Mouse (Mus musculus) kidney, embryonic 15.5 days (tissue): ENCODE measurements around the gene Ssxb6. TPM values are rescaled to one million over a fixed set of nuclear protein-coding genes. Genes with fewer than 3 reads are reported as not detected.
"Not testable (repeated sequence)": the region's sequence is repeated elsewhere in the genome, so short reads cannot be mapped to it uniquely, and the experiment has no call there.

Experiments
- ATAC-seq: fragments of 200-750 bp; cut with Nextera tagmentation; replicated peaks from 2 replicates; pipeline ENCODE4 v1.8.0; 2017; ENCODE audit warnings: moderate TSS enrichment; ENCODE audit not compliant: low FRiP score
- H3K27ac ChIP-seq: fragments of 300-500 bp; sonication (generic); 2 replicates; pipeline ENCODE4 v1.5.1; 2015; ENCODE audit warnings: mild to moderate bottlenecking, inconsistent platforms
- H3K27me3 ChIP-seq: fragments of 300-500 bp; sonication (generic); 2 replicates; pipeline ENCODE4 v1.6.1; 2015; ENCODE audit warnings: inconsistent platforms
- H3K36me3 ChIP-seq: fragments of 300-500 bp; sonication (generic); 2 replicates; pipeline ENCODE4 v1.6.1; 2015; ENCODE audit warnings: inconsistent platforms
- H3K4me1 ChIP-seq: fragments of 300-500 bp; sonication (generic); 2 replicates; pipeline ENCODE4 v1.6.1; 2015; ENCODE audit warnings: inconsistent platforms
- H3K4me2 ChIP-seq: fragments of 300-500 bp; sonication (generic); 2 replicates; pipeline ENCODE4 v1.6.1; 2015; ENCODE audit warnings: moderate library complexity, mild to moderate bottlenecking, inconsistent platforms
- H3K4me3 ChIP-seq: fragments of 300-500 bp; sonication (generic); replicated peaks from 2 replicates; pipeline ENCODE4 v1.5.1; 2015; ENCODE audit warnings: mild to moderate bottlenecking, inconsistent platforms
- H3K9ac ChIP-seq: fragments of 300-500 bp; sonication (generic); 2 replicates; pipeline ENCODE4 v1.6.1; 2015; ENCODE audit warnings: mild to moderate bottlenecking, inconsistent platforms
- H3K9me3 ChIP-seq: fragments of 300-500 bp; sonication (generic); replicated peaks from 2 replicates; pipeline ENCODE4 v1.6.1; 2016; ENCODE audit warnings: inconsistent platforms
- WGBS: fragments of 180-500 bp; shearing (Covaris S2); methylation state at CpG from one replicate; pipeline ENCODE4 v1.1.7; 2015; ENCODE audit warnings: mixed read lengths; 5-methylcytosine and 5-hydroxymethylcytosine counted together
- polyA plus RNA-seq: library from polyadenylated mRNA; unstranded; fragments of >200 nt; fragmentation: Nextera tagmentation; extraction: Ambion mirVana; gene quantifications from 2 replicates; pipeline ENCODE4 v1.2.1, GENCODE M21; 2015

Ssxb6 gene
- polyA plus RNA-seq, result not detected in 2 replicates

GRCm38 (mm10) chrX:8548155-8548554 is at the start of gene Ssxb6:
Gene Ssxb6, minus strand, starts transcription at chrX:8548255.
- H3K4me1 ChIP-seq, result not testable (repeated sequence)

DNA sequence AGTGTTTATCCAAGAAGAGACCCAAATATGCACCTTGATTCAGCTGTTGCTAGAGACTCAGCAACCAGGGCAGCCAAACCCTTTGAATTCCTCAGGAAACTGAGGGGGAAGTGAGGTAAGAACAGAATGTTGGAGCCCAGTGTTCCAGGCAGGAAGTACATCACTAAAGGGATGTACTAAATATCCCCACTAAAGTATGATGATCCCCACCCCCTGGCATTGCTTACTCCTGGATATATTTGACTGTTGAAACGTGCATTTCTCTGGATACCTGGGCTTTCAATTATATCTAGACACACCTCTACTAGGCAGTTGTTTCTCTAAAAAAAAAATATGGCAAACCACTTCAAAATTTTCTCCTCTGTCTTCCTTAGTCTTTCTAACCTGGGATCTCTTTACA is 43.7 kb upstream of the Ssxb6 start, which contains the start of gene Ssxb3:
Gene Ssxb3, minus strand, starts transcription at position 101 of the 400 bp plus-strand sequence.
- H3K36me3 ChIP-seq, H3K9me3 ChIP-seq, H3K4me3 ChIP-seq, ATAC-seq, H3K4me2 ChIP-seq, H3K9ac ChIP-seq, H3K4me1 ChIP-seq, H3K27ac ChIP-seq, H3K27me3 ChIP-seq: not testable (repeated sequence)
- WGBS, result 43% methylated on average over 1 of the region's 1 CpGs

More at GRCm38 (mm10) chrX:8548155-8548554, at the start of gene Ssxb6:
- not testable (repeated sequence) for H3K4me3 ChIP-seq, H3K27ac ChIP-seq, H3K4me2 ChIP-seq, H3K9me3 ChIP-seq, ATAC-seq, H3K9ac ChIP-seq, H3K36me3 ChIP-seq, H3K27me3 ChIP-seq
- 75% methylated on average over 4 of the region's 4 CpGs for WGBS

GRCm38 (mm10) chrX:8524854-8525253 is 23.2 kb downstream of the Ssxb6 start, which contains the start of gene Gm14459:
Gene Gm14459, minus strand, starts transcription at chrX:8524954.
- H3K27ac ChIP-seq, result no peak within 1 kb of the TSS
- no peak within 1 kb of the TSS for H3K9ac ChIP-seq
- H3K4me2 ChIP-seq, result no peak within 1 kb of the TSS
- no peaks in the 10 kb centered on the region for H3K27me3 ChIP-seq
- ATAC-seq, result no peak
- no peaks in the 10 kb centered on the region for H3K9me3 ChIP-seq
- WGBS, result 78% methylated on average over 2 of the region's 2 CpGs
- no peaks in the 10 kb centered on the region for H3K36me3 ChIP-seq
- H3K4me3 ChIP-seq, result no peak within 1 kb of the TSS
- no peaks in the 10 kb centered on the region for H3K4me1 ChIP-seq

Other genes with a start within 250 kb of the Ssxb6 start
- gene Ssxb10, start 220.8 kb downstream of the Ssxb6 start, polyA plus RNA-seq, result not detected in 2 replicates
- not detected in 2 replicates for gene Ssxb9, start 181.3 kb downstream of the Ssxb6 start, polyA plus RNA-seq
- gene Ssxb1, start 134.9 kb downstream of the Ssxb6 start, polyA plus RNA-seq, result not detected in 2 replicates
- gene Ssxb2, start 86.5 kb downstream of the Ssxb6 start, polyA plus RNA-seq, result not detected in 2 replicates
- gene Gm14459, start 23.3 kb downstream of the Ssxb6 start, polyA plus RNA-seq, result not detected in 2 replicates
- not detected in 2 replicates for gene Ssxb3, start 43.6 kb upstream of the Ssxb6 start, polyA plus RNA-seq
- gene Ssxb8, start 142.6 kb upstream of the Ssxb6 start, polyA plus RNA-seq, result not detected in 2 replicates
- not detected in 2 replicates for gene Ssx9, start 200.2 kb upstream of the Ssxb6 start, polyA plus RNA-seq